In genomic region chr7:128297617-128298480, GRCm38 (mm10) we compare ENCODE assay signal across 1 mouse cellular context.
TF ChIP-seq lines count a peak whose summit lies in the region.

TSS of gene BC017158 (minus strand) at chr7:128298170.

TF ChIP-seq in CH12.LX, 34 proteins besides CTCF, POLR2A, EP300 and RAD21 (continued from another document):
- 0 out of 2 replicates have a peak, but pooled peaks have one; percentile 16 for TF ChIP-seq KAT2A (IDR thresholded peaks at IDR 0.05; ENCODE audit: insufficient replicate concordance, low read length)
TF ChIP-seq in CH12.LX: peak in this region for 8.
